Mouse (Mus musculus): Measurements from ENCODE around the gene Fbxo41.

GRCm38 (mm10) chr6:85475581-85475980 lies 27.2 kb downstream of the Fbxo41 start:
- no peak for TF ChIP-seq POLR2A (IDR thresholded peaks at IDR 0.05; ENCODE audit: low read depth, low read length)
- no peak for TF ChIP-seq CTCF (IDR thresholded peaks at IDR 0.05; ENCODE audit: borderline replicate concordance, insufficient read depth, low read length)
